Mouse (Mus musculus): ENCODE data around the gene Slc25a45. TPM values are rescaled to one million over a fixed set of nuclear protein-coding genes. Genes with fewer than 3 reads are reported as not detected.

The Slc25a45 gene
- 24.1 and 26.7 TPM in 2 replicates for polyA plus RNA-seq (2012; rRNA removed; ENCODE audit: low replicate concordance)

GRCm38 (mm10) chr19:5877618-5878361, at the start of gene Slc25a45:
Gene Slc25a45 (plus strand): TSS chr19:5877808.

GRCm38 (mm10) chr19:5874969-5875480, 2.6 kb upstream of the Slc25a45 start, which contains the start of gene Frmd8:
Gene Frmd8 (minus strand): TSS chr19:5875274.

GRCm38 (mm10) chr19:5894002-5894678, 16.5 kb downstream of the Slc25a45 start, which contains the start of gene Tigd3:
Gene Tigd3 (minus strand): TSS chr19:5894149.

GRCm38 (mm10) chr19:5913007-5913719, 35.6 kb downstream of the Slc25a45 start, which contains the start of gene Dpf2:
Gene Dpf2 (minus strand): TSS chr19:5913010.

GRCm38 (mm10) chr19:5924713-5925093, 47.1 kb downstream of the Slc25a45 start, which contains the start of gene Cdc42ep2:
Gene Cdc42ep2 (minus strand): TSS chr19:5924816.

Other genes starting within 250 kb of the Slc25a45 start
- 96.7 and 101 TPM in 2 replicates for gene Rela, start 240.3 kb upstream of the Slc25a45 start, polyA plus RNA-seq (2012; rRNA removed; ENCODE audit: low replicate concordance)
- gene Sipa1, start 214.1 kb upstream of the Slc25a45 start, polyA plus RNA-seq (2012; rRNA removed; ENCODE audit: low replicate concordance) = 106 and 108 TPM in 2 replicates
- gene Map3k11, start 189.1 kb upstream of the Slc25a45 start, polyA plus RNA-seq (2012; rRNA removed; ENCODE audit: low replicate concordance) = 64.7 and 65.5 TPM in 2 replicates
- 89.4 and 136 TPM in 2 replicates for gene Pcnx3, start 188.9 kb upstream of the Slc25a45 start, polyA plus RNA-seq (2012; rRNA removed; ENCODE audit: low replicate concordance)
- gene Kcnk7, start 173.4 kb upstream of the Slc25a45 start, polyA plus RNA-seq (2012; rRNA removed; ENCODE audit: low replicate concordance) = 0.39 TPM in 1 of 2 replicates, not detected in the other
- gene Ehbp1l1, start 151.5 kb upstream of the Slc25a45 start, polyA plus RNA-seq (2012; rRNA removed; ENCODE audit: low replicate concordance) = 101 and 111 TPM in 2 replicates
- gene Fam89b, start 148.2 kb upstream of the Slc25a45 start, polyA plus RNA-seq (2012; rRNA removed; ENCODE audit: low replicate concordance) = 211 and 249 TPM in 2 replicates
- 272 and 332 TPM in 2 replicates for gene Ltbp3, start 136.9 kb upstream of the Slc25a45 start, polyA plus RNA-seq (2012; rRNA removed; ENCODE audit: low replicate concordance)
- 144 and 167 TPM in 2 replicates for gene Scyl1, start 106.4 kb upstream of the Slc25a45 start, polyA plus RNA-seq (2012; rRNA removed; ENCODE audit: low replicate concordance)
- 22.5 and 24.5 TPM in 2 replicates for gene Frmd8, start 2.5 kb upstream of the Slc25a45 start, polyA plus RNA-seq (2012; rRNA removed; ENCODE audit: low replicate concordance)
- gene Tigd3, start 16.3 kb downstream of the Slc25a45 start, polyA plus RNA-seq (2012; rRNA removed; ENCODE audit: low replicate concordance) = 0.33 and 1.0 TPM in 2 replicates
- gene Dpf2, start 35.2 kb downstream of the Slc25a45 start, polyA plus RNA-seq (2012; rRNA removed; ENCODE audit: low replicate concordance) = 73.6 and 128 TPM in 2 replicates
- gene Cdc42ep2, start 47.0 kb downstream of the Slc25a45 start, polyA plus RNA-seq (2012; rRNA removed; ENCODE audit: low replicate concordance) = 24.5 and 38.9 TPM in 2 replicates
- 60.9 and 84.4 TPM in 2 replicates for gene Pola2, start 86.4 kb downstream of the Slc25a45 start, polyA plus RNA-seq (2012; rRNA removed; ENCODE audit: low replicate concordance)
- not detected in 2 replicates for gene Slc22a20, start 108.3 kb downstream of the Slc25a45 start, polyA plus RNA-seq (2012; rRNA removed; ENCODE audit: low replicate concordance)
- 42.0 and 72.3 TPM in 2 replicates for gene Capn1, start 138.1 kb downstream of the Slc25a45 start, polyA plus RNA-seq (2012; rRNA removed; ENCODE audit: low replicate concordance)
- gene Syvn1, start 168.8 kb downstream of the Slc25a45 start, polyA plus RNA-seq (2012; rRNA removed; ENCODE audit: low replicate concordance) = 59.3 and 60.1 TPM in 2 replicates
- gene Mrpl49, start 180.0 kb downstream of the Slc25a45 start, polyA plus RNA-seq (2012; rRNA removed; ENCODE audit: low replicate concordance) = 29.0 and 43.8 TPM in 2 replicates
- gene Fau, start 180.0 kb downstream of the Slc25a45 start, polyA plus RNA-seq (2012; rRNA removed; ENCODE audit: low replicate concordance) = 740 and 1,078 TPM in 2 replicates
- gene Znhit2, start 183.4 kb downstream of the Slc25a45 start, polyA plus RNA-seq (2012; rRNA removed; ENCODE audit: low replicate concordance) = 43.0 and 48.9 TPM in 2 replicates
- 39.1 and 40.1 TPM in 2 replicates for gene Tm7sf2, start 190.6 kb downstream of the Slc25a45 start, polyA plus RNA-seq (2012; rRNA removed; ENCODE audit: low replicate concordance)
- gene Vps51, start 199.4 kb downstream of the Slc25a45 start, polyA plus RNA-seq (2012; rRNA removed; ENCODE audit: low replicate concordance) = 67.5 and 83.1 TPM in 2 replicates
- gene Tmem262, start 202.2 kb downstream of the Slc25a45 start, polyA plus RNA-seq (2012; rRNA removed; ENCODE audit: low replicate concordance) = not detected in 2 replicates
- gene Gm28374, start 204.4 kb downstream of the Slc25a45 start, polyA plus RNA-seq (2012; rRNA removed; ENCODE audit: low replicate concordance) = 0.19 and 0.49 TPM in 2 replicates
- 100 and 103 TPM in 2 replicates for gene Zfpl1, start 207.1 kb downstream of the Slc25a45 start, polyA plus RNA-seq (2012; rRNA removed; ENCODE audit: low replicate concordance)
- 0.30 and 4.4 TPM in 2 replicates for gene Cdca5, start 207.2 kb downstream of the Slc25a45 start, polyA plus RNA-seq (2012; rRNA removed; ENCODE audit: low replicate concordance)
- not detected in 2 replicates for gene AC131692.1, start 216.6 kb downstream of the Slc25a45 start, polyA plus RNA-seq (2012; rRNA removed; ENCODE audit: low replicate concordance)
- gene Naaladl1, start 228.0 kb downstream of the Slc25a45 start, polyA plus RNA-seq (2012; rRNA removed; ENCODE audit: low replicate concordance) = 0.09 and 0.22 TPM in 2 replicates
- 19.6 and 37.2 TPM in 2 replicates for gene Sac3d1, start 240.8 kb downstream of the Slc25a45 start, polyA plus RNA-seq (2012; rRNA removed; ENCODE audit: low replicate concordance)